Mouse (Mus musculus) heart, postnatal 0 days (tissue): Measurements from ENCODE around the gene Copg2. TPM values are rescaled to one million over a fixed set of nuclear protein-coding genes. Genes with fewer than 3 reads are reported as not detected.

Experiments
- ATAC-seq: fragments of 200-750 bp; cut with Nextera tagmentation; 2 replicates; pipeline ENCODE4 v1.8.0; 2017; ENCODE audit warnings: low read depth, moderate number of reproducible peaks, moderate library complexity; ENCODE audit not compliant: insufficient read depth
- DNase-seq: peaks from one replicate; pipeline ENCODE4 v3.0.0-alpha.2; 2016; ENCODE audit warnings: low spot score
- H3K27ac ChIP-seq: fragments of 300-500 bp; sonication (generic); 2 replicates; pipeline ENCODE4 v1.5.1; 2014; ENCODE audit warnings: low read depth, mild to moderate bottlenecking
- H3K27me3 ChIP-seq: fragments of 300-500 bp; sonication (generic); 2 replicates; pipeline ENCODE4 v1.6.1; 2014; ENCODE audit warnings: low read length, mixed read lengths; ENCODE audit not compliant: control insufficient read depth, insufficient read depth
- H3K36me3 ChIP-seq: fragments of 300-500 bp; sonication (generic); replicated peaks from 2 replicates; pipeline ENCODE4 v1.6.1; 2014; ENCODE audit warnings: low read length, mixed read lengths; ENCODE audit not compliant: control insufficient read depth, insufficient read depth
- H3K4me1 ChIP-seq: fragments of 300-500 bp; sonication (generic); 2 replicates; pipeline ENCODE4 v1.6.1; 2014; ENCODE audit warnings: antibody characterized with exemption; ENCODE audit not compliant: control insufficient read depth, insufficient read depth
- H3K4me2 ChIP-seq: fragments of 300-500 bp; sonication (generic); 2 replicates; pipeline ENCODE4 v1.6.1; 2014; ENCODE audit warnings: low read depth, mild to moderate bottlenecking, low read length, moderate library complexity
- H3K4me3 ChIP-seq: fragments of 300-500 bp; sonication (generic); 2 replicates; pipeline ENCODE4 v1.5.1; 2014; ENCODE audit warnings: low read depth, low read length
- H3K9ac ChIP-seq: fragments of 300-500 bp; sonication (generic); replicated peaks from 2 replicates; pipeline ENCODE4 v1.6.1; 2014; ENCODE audit warnings: low read depth, low read length, mixed read lengths
- H3K9me3 ChIP-seq: fragments of 300-500 bp; sonication (generic); replicated peaks from 2 replicates; pipeline ENCODE4 v1.6.1; 2016; ENCODE audit warnings: low read length; ENCODE audit not compliant: control insufficient read depth
- CTCF ChIP-seq: IDR thresholded peaks from 2 replicates; pipeline ENCODE4 v1.5.1; 2016; ENCODE audit warnings: antibody characterized with exemption, control low read depth, low read depth
- EP300 ChIP-seq: IDR thresholded peaks from 2 replicates; pipeline ENCODE4 v1.6.1; 2016; ENCODE audit warnings: antibody characterized with exemption, low read depth
- WGBS: fragments of 180-500 bp; shearing (Covaris S2); extraction: QIAGEN DNeasy Blood & Tissue Kit; methylation state at CpG from one replicate; pipeline ENCODE4 v1.1.7; 2014; 5-methylcytosine and 5-hydroxymethylcytosine counted together
- polyA plus RNA-seq: library from polyadenylated mRNA; unstranded; fragments of >200 nt; fragmentation: Nextera tagmentation; extraction: Ambion mirVana; gene quantifications from 2 replicates; pipeline ENCODE4 v1.2.1, GENCODE M21; 2015
- total RNA-seq: library from RNA; depleted of rRNA; stranded (reverse); fragments of >200 nt; gene quantifications from 2 replicates; pipeline ENCODE4 v1.2.3, GENCODE M21; 2014; ENCODE audit warnings: low replicate concordance

Gene Copg2
- total and polyA plus RNA-seq, 2 experiments from 2014 or later = 19.9 to 48.4 TPM

DNA sequence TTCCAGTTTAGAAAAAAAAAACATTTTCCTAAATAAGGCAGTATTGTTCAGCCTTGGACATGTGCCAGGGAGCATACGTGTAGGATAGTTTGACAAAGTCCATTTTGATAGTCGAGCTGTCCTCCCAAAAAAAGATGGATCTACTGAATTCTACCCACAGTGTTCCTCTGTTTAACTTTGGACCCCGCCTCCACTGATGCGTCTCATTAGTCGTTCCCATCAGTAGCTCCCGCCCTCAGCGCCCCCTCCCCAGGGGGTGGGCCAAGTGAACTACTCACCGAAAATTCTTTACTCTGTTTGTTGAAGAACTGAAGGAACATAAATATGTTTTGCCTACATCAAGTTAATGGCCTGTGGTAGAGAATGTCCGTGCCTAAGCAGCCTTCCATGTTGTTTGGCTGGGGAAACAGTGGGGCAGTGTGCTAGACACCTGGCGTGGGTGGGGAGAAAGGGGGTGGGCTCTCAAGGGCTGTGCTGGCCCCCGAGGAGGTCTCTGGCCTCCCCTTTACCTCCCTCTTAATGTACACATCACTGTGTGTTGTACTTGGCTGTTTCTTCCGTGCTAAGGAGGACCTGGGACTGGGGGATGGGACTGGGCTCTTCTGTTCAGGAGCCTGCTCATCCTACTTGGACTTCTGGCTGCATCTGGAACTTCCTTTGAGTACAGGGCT lies 166.2 kb downstream of the Copg2 start:
- Histone ChIP-seq H3K9me3 (no peaks in the 10 kb centered on the region), H3K4me2 (no peak overlapping the region), H3K4me3 (no peak overlapping the region), H3K4me1 (no peaks in the 10 kb centered on the region; the same call in 1 of the 2 replicates), H3K9ac (no peak overlapping the region), H3K36me3 (no peaks in the 10 kb centered on the region), H3K27me3 (no peaks in the 10 kb centered on the region), H3K27ac (peak overlapping the region; percentile 58)
- WGBS = 55% methylated on average over 12 of the region's 12 CpGs
- no peak for DNase-seq
- no peak for TF ChIP-seq EP300
- no peak for TF ChIP-seq CTCF
- no peak; the same call in 1 of the 2 replicates for ATAC-seq

DNA sequence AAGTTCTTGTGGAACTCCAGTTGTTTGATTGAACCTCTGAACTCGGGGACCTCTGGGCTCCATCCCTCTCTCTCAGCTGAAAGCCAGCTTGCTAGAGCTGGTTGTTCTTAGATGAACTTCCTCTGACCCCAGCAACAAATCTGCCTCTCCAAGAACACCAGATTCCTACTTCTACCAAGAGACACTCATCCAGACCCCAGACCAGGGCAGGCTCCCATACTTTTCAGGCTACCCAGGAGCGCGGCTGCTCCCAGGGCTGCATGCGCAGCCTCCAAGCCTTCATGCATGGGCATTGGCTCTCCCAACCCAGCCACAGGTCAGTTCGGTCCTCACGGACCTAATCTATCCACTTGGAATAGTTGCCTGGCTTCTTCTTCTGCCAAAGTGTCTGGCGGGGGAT lies 173.3 kb downstream of the Copg2 start, which contains the start of gene Mest:
TSS of gene Mest (plus strand) at position 217 of the 400 bp plus-strand sequence.
- Histone ChIP-seq H3K4me2 (no peak within 1 kb of the TSS), H3K9me3 (no peaks in the 10 kb centered on the region), H3K27me3 (no peaks in the 10 kb centered on the region), H3K4me1 (peaks cover 6% of the 10 kb centered on the region; the same call in 1 of the 2 replicates), H3K36me3 (no peaks in the 10 kb centered on the region), H3K4me3 (no peak within 1 kb of the TSS), H3K9ac (no peak within 1 kb of the TSS), H3K27ac (no peak within 1 kb of the TSS)
- DNase-seq = no peak
- no peak for ATAC-seq
- 56% methylated on average over 7 of the region's 7 CpGs for WGBS
- TF ChIP-seq CTCF = no peak
- TF ChIP-seq EP300 = no peak

DNA sequence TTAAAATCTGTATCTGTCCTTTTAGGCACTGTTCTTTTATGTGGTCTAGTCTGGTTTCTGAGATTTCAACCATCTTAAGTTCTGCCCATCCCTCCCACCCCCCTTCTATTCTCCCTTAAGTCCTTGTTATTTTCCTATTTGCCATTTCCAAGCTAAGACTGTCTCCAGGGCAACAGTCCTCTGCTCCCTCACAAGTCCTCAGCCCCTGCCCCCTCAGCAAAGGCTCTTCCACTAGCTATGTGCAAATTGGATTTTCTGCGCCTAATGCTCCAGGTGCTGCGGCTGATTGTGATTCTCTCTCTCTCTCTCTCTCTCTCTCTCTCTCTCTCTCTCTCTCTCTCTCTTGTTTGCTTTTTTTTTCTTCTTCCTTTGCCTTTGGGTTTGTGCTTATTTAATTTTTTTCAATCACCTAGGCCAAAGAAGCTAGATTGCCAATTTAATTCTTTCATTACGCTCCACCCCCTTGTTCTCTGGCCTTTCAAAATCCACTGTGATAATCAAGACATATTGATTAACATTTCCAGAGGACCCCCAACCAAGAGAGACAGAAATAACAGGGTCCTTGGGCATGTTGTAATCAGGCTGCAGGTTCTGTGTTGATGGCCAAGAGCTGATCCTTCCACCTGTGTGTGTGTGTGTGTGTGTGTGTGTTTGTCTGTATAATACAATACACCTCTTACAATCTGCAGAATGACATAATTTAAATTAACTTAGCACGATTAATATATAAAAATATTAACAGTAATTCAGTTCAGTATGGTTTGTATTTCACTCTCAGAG lies 174.0 kb downstream of the Copg2 start:
- no peak overlapping the region for H3K4me2 ChIP-seq
- no peak overlapping the region for H3K4me3 ChIP-seq
- H3K9ac ChIP-seq = no peak overlapping the region
- TF ChIP-seq EP300 (no peak), CTCF (no peak)
- ATAC-seq = no peak
- peaks cover 6% of the 10 kb centered on the region; the same call in 1 of the 2 replicates for H3K4me1 ChIP-seq
- no peaks in the 10 kb centered on the region for H3K9me3 ChIP-seq
- no peak overlapping the region for H3K27ac ChIP-seq
- no peak for DNase-seq
- no peaks in the 10 kb centered on the region for H3K27me3 ChIP-seq
- WGBS = 83% methylated on average over 4 of the region's 4 CpGs
- no peaks in the 10 kb centered on the region for H3K36me3 ChIP-seq

DNA sequence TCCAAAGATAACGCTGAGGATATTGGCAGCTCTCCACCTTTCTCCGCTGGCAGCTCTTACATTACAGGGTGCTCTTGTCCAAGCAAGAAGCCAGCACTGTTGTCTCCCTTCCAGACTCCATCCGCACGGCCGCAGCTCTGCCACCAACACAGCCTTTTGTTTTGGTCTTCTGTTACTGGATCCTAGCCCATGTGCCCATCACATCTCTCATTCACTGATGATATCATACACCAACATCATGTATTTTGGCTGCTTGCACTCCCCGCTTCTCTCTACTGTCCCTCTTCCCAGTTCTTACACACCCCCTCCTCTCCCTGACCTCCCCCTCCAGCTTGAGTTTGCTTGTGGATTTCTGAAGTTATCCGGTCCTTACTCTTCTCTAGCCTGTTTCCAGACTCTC lies 179.8 kb downstream of the Copg2 start:
- ATAC-seq = no peak
- no peak overlapping the region for H3K4me2 ChIP-seq
- 50% methylated on average over 7 of the region's 7 CpGs for WGBS
- H3K27me3 ChIP-seq = no peaks in the 10 kb centered on the region
- no peaks in the 10 kb centered on the region for H3K9me3 ChIP-seq
- H3K9ac ChIP-seq = no peak overlapping the region
- no peaks in the 10 kb centered on the region for H3K36me3 ChIP-seq
- peaks cover 6% of the 10 kb centered on the region; the same call in 1 of the 2 replicates for H3K4me1 ChIP-seq
- H3K27ac ChIP-seq = no peak overlapping the region
- no peak for TF ChIP-seq EP300
- TF ChIP-seq CTCF = no peak
- no peak overlapping the region for H3K4me3 ChIP-seq
- no peak for DNase-seq

DNA sequence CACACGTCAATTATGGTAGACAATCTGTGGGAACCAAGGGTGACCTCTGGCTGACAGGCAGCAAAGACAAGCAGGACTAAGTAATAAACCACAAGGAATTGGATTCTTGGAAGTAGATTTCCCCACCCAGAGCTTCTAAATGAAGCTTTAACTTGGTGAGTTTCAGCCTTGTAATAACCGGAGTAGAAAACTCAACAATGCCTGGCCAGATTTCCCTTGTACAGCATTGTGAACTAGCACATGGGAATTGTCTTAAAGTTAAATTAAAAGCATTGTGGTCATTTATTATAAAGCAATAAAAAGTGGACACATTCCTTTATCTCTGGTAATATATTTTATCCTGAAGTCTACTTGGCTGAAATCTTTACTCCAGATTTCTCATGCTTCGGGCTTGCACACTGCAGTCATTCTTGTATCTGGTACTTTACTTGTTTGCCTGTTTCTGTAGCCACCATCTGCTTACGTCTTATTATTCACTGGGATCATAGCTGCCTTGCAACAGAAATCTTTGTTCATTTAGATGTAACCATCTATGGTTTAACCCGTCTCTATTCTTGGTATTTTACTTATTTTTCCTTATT lies 181.6 kb downstream of the Copg2 start:
- no peak overlapping the region for H3K4me2 ChIP-seq
- WGBS = 80% methylated on average over 5 of the region's 5 CpGs
- ATAC-seq = no peak
- no peak for DNase-seq
- peaks cover 6% of the 10 kb centered on the region; the same call in 1 of the 2 replicates for H3K4me1 ChIP-seq
- no peak overlapping the region for H3K9ac ChIP-seq
- H3K4me3 ChIP-seq = no peak overlapping the region
- H3K9me3 ChIP-seq = no peaks in the 10 kb centered on the region
- H3K36me3 ChIP-seq = no peaks in the 10 kb centered on the region
- no peaks in the 10 kb centered on the region for H3K27me3 ChIP-seq
- TF ChIP-seq CTCF (no peak), EP300 (no peak)
- H3K27ac ChIP-seq = no peak overlapping the region
